Mouse (Mus musculus): ENCODE measurements around the gene Cemip2. TPM values are rescaled to one million over a fixed set of nuclear protein-coding genes. Genes with fewer than 3 reads are reported as not detected.

Cemip2 gene
- total RNA-seq, 2 experiments from 2014 or later = 6.9 to 8.8 TPM

GRCm38 (mm10) chr19:21781787-21782432, 3.8 kb downstream of the Cemip2 start:
- intact Hi-C loops (cut with DNase I) = no loop called here
- TF ChIP-seq CTCF (IDR thresholded peaks at IDR 0.05) = no peak
- H3K4me3 ChIP-seq = no peak overlapping the region
- DNase-seq = no peak
- peak overlapping the region; percentile 39; the same call in 1 of the 2 replicates for H3K27ac ChIP-seq

- no peak overlapping the region; the same call in 1 of the 2 replicates for H3K27ac ChIP-seq
- intact Hi-C loops (cut with DNase I) = no loop called here
- TF ChIP-seq CTCF (IDR thresholded peaks at IDR 0.05) = no peak
- no peak overlapping the region for H3K4me3 ChIP-seq
- DNase-seq = no peak
Measured at GRCm38 (mm10) chr19:21783717-21784116, 5.6 kb downstream of the Cemip2 start.

GRCm38 (mm10) chr19:21784331-21785131, 6.4 kb downstream of the Cemip2 start:
- Histone ChIP-seq H3K4me3 (no peak overlapping the region), H3K27ac (no peak overlapping the region; the same call in 1 of the 2 replicates)
- intact Hi-C loops (cut with DNase I) = no loop called here
- no peak for TF ChIP-seq CTCF (IDR thresholded peaks at IDR 0.05)
- no peak for DNase-seq

GRCm38 (mm10) chr19:21785132-21785528, 7.0 kb downstream of the Cemip2 start:
- DNase-seq = no peak
- TF ChIP-seq CTCF (IDR thresholded peaks at IDR 0.05) = no peak
- intact Hi-C loops (cut with DNase I) = no loop called here
- H3K4me3 ChIP-seq = no peak overlapping the region
- H3K27ac ChIP-seq = no peak overlapping the region

- intact Hi-C loops (cut with DNase I) = no loop called here
- H3K4me3 ChIP-seq = no peak overlapping the region
- no peak overlapping the region for H3K27ac ChIP-seq
- no peak for DNase-seq
- TF ChIP-seq CTCF (IDR thresholded peaks at IDR 0.05) = no peak
Measured at GRCm38 (mm10) chr19:21787004-21787480, 8.9 kb downstream of the Cemip2 start.

- TF ChIP-seq CTCF (IDR thresholded peaks at IDR 0.05) = no peak
- intact Hi-C loops (cut with DNase I) = no loop called here
- H3K27ac ChIP-seq = peak overlapping the region; percentile 49; the same call in 1 of the 2 replicates
- DNase-seq = peak; percentile 35
- H3K4me3 ChIP-seq = no peak overlapping the region
Measured at GRCm38 (mm10) chr19:21788999-21789398, 10.9 kb downstream of the Cemip2 start.

- TF ChIP-seq CTCF (IDR thresholded peaks at IDR 0.05) = no peak
- no peak overlapping the region for H3K4me3 ChIP-seq
- no peak for DNase-seq
- H3K27ac ChIP-seq = no peak overlapping the region
- intact Hi-C loops (cut with DNase I) = no loop called here
Measured at GRCm38 (mm10) chr19:21789676-21790075, 11.5 kb downstream of the Cemip2 start.

- intact Hi-C loops (cut with DNase I) = no loop called here
- TF ChIP-seq CTCF (IDR thresholded peaks at IDR 0.05) = no peak
- no peak overlapping the region for H3K4me3 ChIP-seq
- H3K27ac ChIP-seq = no peak overlapping the region
- no peak for DNase-seq
Measured at GRCm38 (mm10) chr19:21791386-21791785, 13.2 kb downstream of the Cemip2 start.

- H3K4me3 ChIP-seq = no peak overlapping the region
- H3K27ac ChIP-seq = no peak overlapping the region
- intact Hi-C loops (cut with DNase I) = no loop called here
- no peak for TF ChIP-seq CTCF (IDR thresholded peaks at IDR 0.05)
- DNase-seq = no peak
Measured at GRCm38 (mm10) chr19:21791826-21792225, 13.7 kb downstream of the Cemip2 start.

GRCm38 (mm10) chr19:21792587-21793175, 14.5 kb downstream of the Cemip2 start:
- intact Hi-C loops (cut with DNase I) = no loop called here
- Histone ChIP-seq H3K4me3 (no peak overlapping the region), H3K27ac (no peak overlapping the region)
- no peak for TF ChIP-seq CTCF (IDR thresholded peaks at IDR 0.05)
- DNase-seq = no peak

GRCm38 (mm10) chr19:21794569-21794968, 16.4 kb downstream of the Cemip2 start:
- Histone ChIP-seq H3K27ac (no peak overlapping the region), H3K4me3 (no peak overlapping the region)
- intact Hi-C loops (cut with DNase I) = no loop called here
- no peak for DNase-seq
- no peak for TF ChIP-seq CTCF (IDR thresholded peaks at IDR 0.05)

- intact Hi-C loops (cut with DNase I) = no loop called here
Measured at GRCm38 (mm10) chr19:21796333-21796732, 18.2 kb downstream of the Cemip2 start.

GRCm38 (mm10) chr19:21798700-21799099, 20.6 kb downstream of the Cemip2 start:
- H3K4me3 ChIP-seq = peak overlapping the region; percentile 9
- peak overlapping the region; percentile 62 for H3K27ac ChIP-seq
- no peak for TF ChIP-seq CTCF (IDR thresholded peaks at IDR 0.05)
- DNase-seq = peak; percentile 48
- intact Hi-C loops (cut with DNase I) = no loop called here

More at GRCm38 (mm10) chr19:21796333-21796732, 18.2 kb downstream of the Cemip2 start:
- no peak for TF ChIP-seq CTCF (IDR thresholded peaks at IDR 0.05)
- no peak for DNase-seq
- Histone ChIP-seq H3K4me3 (no peak overlapping the region), H3K27ac (no peak overlapping the region)

Data from gastrocnemius, adult 2 months (tissue).